Mouse (Mus musculus): ENCODE measurements at regions not wholly inside any gene's neighbourhood (a gene's known extent, or its start where the extent isn't known, plus 50 kb on each side); places are given as distances from the start of the nearest gene placed in this dataset.

DNA sequence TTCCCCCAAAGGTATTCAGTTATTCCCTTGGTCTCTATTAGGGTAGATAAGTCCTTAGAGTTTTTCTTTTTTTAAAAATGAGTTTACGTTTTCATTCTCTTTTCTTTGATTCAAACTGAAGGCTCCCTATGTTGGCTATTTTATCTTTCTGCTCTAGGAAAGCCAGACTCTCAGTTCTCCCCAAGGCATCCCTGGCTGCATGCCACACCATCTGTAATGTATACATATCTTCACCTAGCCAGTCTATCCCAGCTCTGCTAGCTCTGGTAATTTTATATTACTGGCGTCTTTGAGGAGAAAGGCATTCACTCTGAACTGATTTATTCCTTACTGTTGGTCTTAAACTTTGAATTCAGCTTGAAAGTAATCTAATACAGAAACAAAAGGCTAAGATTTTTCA is 65.2 kb upstream of the Cabcoco1 start:
- DNase-seq (ENCODE audit: low read depth, low spot score), result no peak

DNA sequence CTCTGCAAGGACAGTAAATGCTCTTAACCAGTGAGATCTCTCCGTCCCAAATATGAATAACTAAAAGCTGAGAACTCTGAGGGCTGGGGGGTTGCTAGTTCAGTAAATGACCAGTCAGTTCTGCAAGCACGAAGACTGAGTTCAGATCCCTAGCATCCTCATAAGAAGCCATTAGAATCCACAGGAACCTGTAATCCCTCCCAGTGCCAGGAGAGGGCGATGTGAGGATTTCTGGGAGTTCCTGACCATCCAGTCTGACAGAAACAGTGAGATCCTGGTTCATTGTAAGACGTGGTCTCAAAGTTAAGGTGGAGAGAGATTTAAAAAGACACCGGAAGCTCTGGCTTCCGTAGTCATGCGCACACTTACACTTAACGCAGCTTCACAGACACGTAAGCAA is 70.2 kb upstream of the Cabcoco1 start:
- peak; percentile 22 for DNase-seq (ENCODE audit: low read depth, low spot score)

DNA sequence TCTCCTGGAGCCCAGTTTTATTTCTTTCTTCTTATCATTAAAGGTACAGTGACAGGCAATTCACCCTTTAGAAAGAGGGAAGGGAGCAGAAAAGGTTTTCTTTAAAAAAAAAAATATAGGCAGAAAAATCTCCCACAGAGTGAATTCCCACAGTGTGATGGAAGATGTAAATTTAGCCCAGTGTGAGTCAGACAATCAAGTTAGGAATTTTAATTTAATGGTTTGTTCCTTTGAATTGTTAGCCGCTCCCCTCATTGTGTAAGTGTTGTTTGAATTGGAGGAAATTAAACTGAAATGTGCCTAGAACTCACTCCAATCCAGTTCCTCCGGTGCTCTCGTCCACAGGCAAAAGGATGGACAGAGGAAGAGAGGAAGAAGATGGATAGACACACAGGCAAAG is 71.0 kb upstream of the Cabcoco1 start:
- no peak for DNase-seq (ENCODE audit: low read depth, low spot score)

DNA sequence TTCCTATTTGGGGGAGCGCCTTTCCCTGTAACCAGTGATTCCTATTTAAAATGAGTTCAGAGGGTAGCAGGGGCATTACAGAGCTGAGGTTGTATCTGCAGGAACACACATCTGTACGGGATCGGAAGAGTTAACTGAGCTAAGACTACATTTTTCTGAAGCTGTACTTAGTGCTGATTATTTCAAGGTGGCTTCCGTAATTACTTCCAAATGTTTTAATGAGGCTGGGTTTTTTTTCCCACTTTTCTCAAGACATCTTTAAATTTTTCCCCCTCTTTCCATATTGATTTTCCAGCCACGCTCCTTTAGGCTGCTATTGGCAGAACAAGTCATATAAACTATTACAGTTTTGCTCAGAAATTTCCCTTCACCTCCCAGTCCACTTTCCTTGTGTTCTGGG is 82.1 kb upstream of the Cabcoco1 start:
- DNase-seq (ENCODE audit: low read depth, low spot score), result no peak

DNA sequence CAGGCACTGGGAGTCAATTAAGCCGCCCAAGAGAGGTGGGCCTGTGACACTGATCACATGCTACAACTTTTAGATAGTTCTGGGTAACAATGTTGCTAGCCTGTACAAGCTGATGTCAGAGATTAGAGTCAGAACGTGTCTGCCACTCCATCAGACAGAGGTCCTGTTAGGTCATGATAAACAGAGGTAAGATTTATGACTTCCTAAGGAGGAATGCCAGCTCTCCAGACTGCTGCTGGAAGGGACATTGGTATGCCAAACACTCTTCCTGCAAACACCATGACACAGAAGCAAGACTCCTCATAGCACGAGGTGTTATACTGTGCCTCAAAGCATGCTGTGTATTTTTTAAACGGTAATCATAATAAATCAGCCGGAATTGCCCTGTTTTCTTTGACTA is 83.6 kb upstream of the Cabcoco1 start:
- no peak for DNase-seq (ENCODE audit: low read depth, low spot score)

DNA sequence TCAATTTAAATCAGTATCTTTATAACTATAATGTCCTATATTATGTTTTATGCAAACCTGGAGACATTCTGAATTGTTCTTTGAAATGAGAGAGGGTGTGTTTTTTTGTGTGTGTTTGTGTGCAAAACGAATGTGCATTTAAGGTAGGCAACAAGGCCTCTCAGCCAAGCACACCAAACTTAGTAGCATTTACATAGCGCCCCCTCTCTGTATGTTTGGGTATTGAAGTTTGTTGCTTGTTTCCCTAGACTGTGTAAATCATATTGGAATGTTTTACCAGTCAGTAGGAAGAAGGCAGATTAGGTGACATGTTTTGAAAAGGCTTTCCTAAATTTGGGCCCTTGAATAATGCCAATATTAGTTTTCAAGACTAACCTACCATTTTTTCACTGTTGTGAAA is 84.1 kb upstream of the Cabcoco1 start:
- no peak for DNase-seq (ENCODE audit: low read depth, low spot score)

DNA sequence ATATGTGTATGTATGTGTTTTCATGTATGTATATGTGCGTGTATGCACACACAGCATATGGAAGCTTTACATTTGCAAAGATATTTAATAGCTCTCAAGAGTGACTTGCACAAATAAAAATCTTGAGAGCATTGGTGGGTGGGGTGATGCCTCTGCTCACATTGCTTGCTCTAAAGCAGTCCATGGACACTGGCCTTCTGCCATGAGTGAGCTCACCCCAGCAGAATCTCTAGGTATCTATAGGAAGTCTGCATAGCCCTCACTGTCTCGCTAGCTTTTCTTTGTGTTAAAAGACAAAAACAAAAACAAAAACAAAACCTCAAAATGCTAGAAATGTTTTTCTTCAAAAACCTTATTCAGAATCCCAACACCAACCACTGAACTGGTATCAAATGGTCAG is 87.8 kb upstream of the Cabcoco1 start:
- no peak for DNase-seq (ENCODE audit: low read depth, low spot score)

DNA sequence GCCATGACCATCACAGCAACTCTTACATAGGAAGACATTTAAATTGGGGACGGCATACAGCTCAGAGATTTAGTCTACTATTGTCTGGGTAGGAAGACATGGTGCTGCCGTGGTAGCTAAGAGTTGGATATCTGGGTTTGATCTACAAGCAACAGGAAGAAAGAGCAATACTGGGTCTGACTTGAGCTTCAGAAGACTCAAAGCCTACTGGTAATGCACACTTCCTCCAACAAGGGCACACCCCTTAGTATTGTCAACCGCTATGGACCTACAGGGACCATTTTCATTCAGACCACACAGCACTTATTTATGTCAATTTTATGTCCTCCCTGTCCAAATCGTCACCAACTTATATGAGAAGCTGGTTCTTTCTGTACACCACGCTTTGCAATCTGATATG is 90.3 kb upstream of the Tmem26 start:
- no peak for DNase-seq (ENCODE audit: low read depth, low spot score)

DNA sequence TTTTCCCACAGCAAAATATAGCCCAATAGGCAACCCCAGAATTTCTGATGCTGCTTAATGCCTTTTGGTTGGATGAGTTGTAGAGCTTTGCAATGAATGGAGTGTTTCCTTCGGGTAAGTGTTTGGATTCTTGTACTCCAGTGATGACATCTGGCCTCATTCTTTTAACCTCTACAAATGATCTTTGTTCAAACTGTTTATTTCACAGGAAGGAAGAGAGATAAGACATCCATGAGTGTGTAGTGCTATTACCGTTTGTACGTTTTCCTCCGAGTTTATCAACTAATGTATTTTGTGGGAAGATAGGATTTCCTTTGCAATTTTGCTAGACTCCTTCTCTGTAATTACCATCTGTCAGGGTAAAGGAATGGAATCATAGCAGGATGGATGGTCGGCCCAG is 70.7 kb upstream of the Tmem26 start:
- DNase-seq (ENCODE audit: low read depth, low spot score), result no peak

DNA sequence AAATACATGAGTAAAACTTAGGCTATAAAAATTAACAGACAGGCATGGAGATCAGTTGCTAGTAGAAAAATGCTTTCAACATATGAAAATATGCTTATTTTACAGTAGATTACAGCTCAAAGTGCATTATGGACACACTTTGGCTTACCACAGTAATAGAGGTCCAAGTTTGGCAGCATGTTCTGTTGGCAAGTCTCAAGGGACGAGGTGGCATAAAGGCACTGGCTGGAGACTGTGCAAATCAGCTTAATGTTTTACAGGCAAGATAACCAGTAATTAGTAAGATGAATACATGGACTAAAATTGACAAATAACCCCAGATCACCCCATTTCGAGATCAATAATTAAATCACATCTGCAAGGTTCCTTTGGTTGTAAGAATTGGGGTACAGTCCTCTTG is 68.0 kb upstream of the Tmem26 start:
- DNase-seq (ENCODE audit: low read depth, low spot score), result no peak

DNA sequence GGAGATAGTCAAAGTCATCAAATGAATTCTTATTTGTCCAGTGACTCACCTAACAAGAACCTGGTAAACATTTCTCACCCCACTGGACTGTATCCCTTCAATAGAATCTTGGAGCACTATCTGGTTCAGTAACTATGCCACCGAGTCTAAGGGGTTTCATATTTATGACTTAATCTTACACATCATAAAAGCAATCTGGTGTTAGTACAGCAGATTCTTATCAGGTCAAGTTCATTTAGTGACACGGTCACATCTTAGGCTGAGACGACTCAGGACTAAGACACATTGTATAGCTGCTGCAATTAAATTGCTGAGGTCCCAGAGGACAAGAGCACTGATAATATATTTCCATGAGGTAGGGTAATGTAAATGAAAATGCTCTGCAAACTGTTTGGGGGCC is 57.4 kb upstream of the Tmem26 start:
- no peak for DNase-seq (ENCODE audit: low read depth, low spot score)

DNA sequence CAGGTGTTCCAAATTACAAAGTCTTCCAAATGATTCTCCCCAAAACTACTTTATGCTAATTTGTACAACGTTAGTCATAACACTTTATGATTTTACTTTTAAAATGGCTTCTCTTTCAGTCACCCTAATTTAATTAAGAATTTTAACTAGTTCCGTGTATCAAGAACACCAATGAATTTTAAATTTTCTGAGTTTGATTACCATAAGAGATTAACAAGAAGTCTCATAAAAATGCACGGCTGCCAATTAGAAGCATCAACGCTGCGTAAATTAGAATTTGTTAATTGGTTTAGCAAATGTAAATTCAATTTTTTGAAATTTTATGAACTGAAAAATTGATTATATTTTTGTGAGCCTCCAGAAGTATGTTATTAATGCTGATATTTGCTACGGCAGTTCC is 54.1 kb upstream of the Tmem26 start:
- no peak for DNase-seq (ENCODE audit: low read depth, low spot score)

DNA sequence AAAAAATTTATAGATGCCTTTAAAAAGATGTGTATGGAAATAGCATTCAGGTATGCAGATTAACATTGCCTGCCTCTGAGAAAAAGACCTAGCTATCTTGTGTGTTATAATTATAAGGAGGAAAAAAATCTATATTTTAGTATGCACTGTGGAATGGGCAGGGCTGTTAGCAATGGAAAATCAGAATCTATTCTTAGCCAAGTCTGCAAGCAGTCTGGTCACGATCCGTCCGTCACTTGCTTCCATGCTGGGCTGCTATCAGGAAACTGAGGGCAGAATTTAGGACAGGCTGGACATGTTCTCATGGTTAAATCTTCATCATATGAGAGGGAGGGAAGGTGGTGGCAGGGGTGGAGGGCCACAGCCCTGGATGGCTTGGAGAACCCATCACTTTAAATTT is 53.5 kb upstream of the Tmem26 start:
- no peak for DNase-seq (ENCODE audit: low read depth, low spot score)

DNA sequence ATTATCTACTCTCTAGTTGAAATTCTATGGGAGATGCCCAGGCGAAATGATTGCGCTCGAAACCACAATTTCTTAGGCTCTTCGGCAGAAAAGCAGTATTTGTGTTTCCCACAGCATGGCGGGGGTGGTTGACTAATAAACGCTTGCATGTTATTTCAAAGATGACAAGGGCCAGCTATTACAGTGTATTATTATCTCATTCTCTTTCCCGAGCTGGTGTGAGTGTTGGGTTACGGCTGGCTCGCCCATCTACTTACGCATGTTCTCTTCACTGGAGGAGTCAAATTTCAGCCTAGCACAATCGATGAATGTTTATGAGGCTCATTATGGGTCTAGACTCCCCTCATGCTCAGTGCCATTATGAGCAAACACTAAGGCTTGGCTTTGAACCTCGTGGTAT is 51.2 kb upstream of the Tmem26 start:
- DNase-seq (ENCODE audit: low read depth, low spot score), result no peak

DNA sequence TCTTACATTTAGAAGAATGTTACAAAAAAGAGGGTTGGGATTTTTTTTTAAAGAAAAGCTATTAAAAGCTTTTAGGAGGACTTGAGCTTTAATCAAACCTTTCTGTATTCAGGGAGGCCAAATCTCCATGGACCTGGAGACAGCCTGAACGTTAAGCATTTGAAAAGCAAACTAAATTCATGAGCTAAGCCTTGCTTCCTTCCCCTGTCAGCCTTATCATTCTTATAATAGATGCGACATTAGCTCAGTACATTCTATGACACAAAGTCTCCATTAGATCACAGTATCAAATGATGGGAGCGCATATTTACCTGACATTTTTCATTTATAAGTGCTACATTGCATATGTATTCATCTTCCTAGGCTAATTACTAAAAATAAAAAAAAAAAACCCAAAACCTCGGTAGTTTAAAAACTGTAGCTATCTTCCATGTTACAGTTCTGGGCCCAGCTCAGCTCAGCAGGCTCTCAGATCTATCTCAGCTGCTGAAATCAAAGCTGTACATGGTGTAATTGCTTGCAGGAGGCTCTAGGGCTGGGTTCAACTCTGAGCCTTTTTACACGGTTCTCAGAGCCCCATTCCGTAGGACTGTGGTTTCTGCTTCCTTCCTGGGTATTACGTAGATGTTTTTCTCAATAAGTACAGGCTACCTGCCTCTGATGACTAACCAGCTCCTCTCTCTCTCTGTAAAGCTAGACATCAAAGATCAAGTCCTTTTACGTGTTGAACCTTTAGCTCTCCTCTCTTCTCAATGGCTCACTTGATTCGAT is 50.2 kb upstream of the Tmem26 start:
- no peak for DNase-seq (ENCODE audit: low read depth, low spot score)
